Mouse (Mus musculus) stomach, postnatal 0 days (tissue): ENCODE data around the gene Il13.

Experiments used
- CTCF ChIP-seq: IDR thresholded peaks from 2 replicates; pipeline ENCODE4 v1.5.1; 2016; ENCODE audit warnings: antibody characterized with exemption, low read depth, mild to moderate bottlenecking, moderate library complexity
- EP300 ChIP-seq: optimal IDR thresholded peaks from 2 replicates; pipeline ENCODE3; 2016; ENCODE audit warnings: antibody characterized with exemption

- peak; percentile 15; the same call in 1 of the 2 replicates for TF ChIP-seq CTCF
- no peak for TF ChIP-seq EP300
Observed at GRCm38 (mm10) chr11:53624124-53624523, 10.4 kb downstream of the Il13 start.
